Mouse (Mus musculus) erythroblast, embryonic 14.5 days (primary cell): ENCODE measurements at regions not wholly inside any gene's neighbourhood (a gene's known extent, or its start where the extent isn't known, plus 50 kb on each side); places are given as distances from the start of the nearest gene placed in this dataset.

Experiments
- GATA1 ChIP-seq: IDR thresholded peaks from 2 replicates; pipeline ENCODE4 v1.6.1; 2012; ENCODE audit warnings: low read length, inconsistent platforms, mixed read lengths
- TAL1 ChIP-seq: IDR thresholded peaks from 3 replicates; pipeline ENCODE4 v1.6.1; 2012; ENCODE audit warnings: low read length, inconsistent platforms, mixed read lengths

GRCm38 (mm10) chr2:128379554-128379953, 211.5 kb upstream of the Spdye4c start:
- no peak for TF ChIP-seq GATA1
- no peak for TF ChIP-seq TAL1
